Mouse (Mus musculus) naive thymus-derived CD4-positive, alpha-beta T cell, adult 5 months (primary cell): ENCODE measurements around the gene Ppme1. TPM values are rescaled to one million over a fixed set of nuclear protein-coding genes. Genes with fewer than 3 reads are reported as not detected.

Source experiments
- polyA plus RNA-seq: library from polyadenylated mRNA; unstranded; fragments of 100-300 nt; shearing (Covaris generic); gene quantifications from one replicate; pipeline ENCODE4 v1.2.1, GENCODE M21; 2017

Ppme1 gene
- 37.8 TPM for polyA plus RNA-seq

DNA sequence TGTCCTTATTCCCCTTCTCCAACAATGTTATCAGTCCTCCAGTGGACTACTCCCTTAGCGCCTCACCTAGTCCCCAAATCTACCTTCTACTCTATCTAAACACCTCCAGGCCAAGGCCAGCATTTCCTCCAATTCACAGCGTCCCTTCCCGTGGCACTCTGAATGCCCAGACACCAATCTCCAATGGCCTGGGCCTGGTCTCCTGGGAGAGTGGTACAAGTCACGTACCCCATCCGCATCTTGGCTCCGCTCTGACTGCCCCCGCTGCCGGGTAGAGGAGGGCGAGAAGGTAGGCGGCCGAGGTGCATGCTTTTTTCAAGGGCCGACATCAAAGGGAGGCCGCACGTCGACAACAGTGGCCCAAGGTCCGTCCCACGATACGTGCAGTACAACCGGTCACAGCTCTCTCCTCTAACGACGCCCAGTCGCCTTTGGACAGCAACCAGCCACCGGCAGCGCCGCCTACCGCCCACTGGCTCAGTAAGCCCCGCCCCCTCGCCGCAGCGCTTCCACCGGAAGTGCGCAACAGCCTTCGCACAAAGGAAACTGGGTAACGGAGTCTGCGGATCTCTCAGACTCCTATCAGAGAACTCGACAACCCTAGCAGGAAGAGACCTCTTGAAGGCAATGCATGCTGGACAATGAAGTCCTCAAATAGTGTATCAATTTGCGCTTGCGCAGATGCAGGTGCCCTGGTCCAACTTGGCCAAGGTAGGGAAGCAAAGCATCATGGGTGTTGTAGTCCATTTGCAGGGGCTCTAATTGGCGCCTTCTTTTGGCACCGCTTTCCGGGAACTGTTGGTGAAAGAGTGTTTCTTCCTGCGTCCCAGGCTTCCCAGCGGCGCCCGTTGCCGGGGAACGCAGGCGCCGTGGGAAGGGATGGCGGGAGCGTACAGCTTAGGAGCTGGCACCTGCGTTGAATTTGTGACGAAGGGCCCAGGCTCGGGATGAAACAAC lies at the start of gene Ppme1, which contains the start of gene C2cd3:
TSS of gene Ppme1 (minus strand) at position 813 of the 957 bp plus-strand sequence.
TSS of gene C2cd3 (plus strand) at position 739 of the 957 bp plus-strand sequence.

GRCm38 (mm10) chr7:100285383-100285782 lies 86.7 kb downstream of the Ppme1 start, which contains the start of gene P4ha3:
Gene P4ha3 (plus strand): TSS chr7:100285520.

Other genes with a start within 250 kb of the Ppme1 start
- gene Lipt2, start 213.0 kb downstream of the Ppme1 start, polyA plus RNA-seq = 2.2 TPM
- gene Kcne3, start 195.8 kb downstream of the Ppme1 start, polyA plus RNA-seq = not detected
- gene Pgm2l1, start 144.9 kb downstream of the Ppme1 start, polyA plus RNA-seq = 13.7 TPM
- not detected for gene P4ha3, start 86.8 kb downstream of the Ppme1 start, polyA plus RNA-seq
- gene C2cd3, start 74 bp downstream of the Ppme1 start, polyA plus RNA-seq = 47.6 TPM
- not detected for gene Ucp3, start 100.7 kb upstream of the Ppme1 start, polyA plus RNA-seq
- 678 TPM for gene Ucp2, start 121.0 kb upstream of the Ppme1 start, polyA plus RNA-seq
- 2.4 TPM for gene Dnajb13, start 142.7 kb upstream of the Ppme1 start, polyA plus RNA-seq
- gene Coa4, start 164.8 kb upstream of the Ppme1 start, polyA plus RNA-seq = 3.1 TPM
- 77.5 TPM for gene Rab6a, start 235.1 kb upstream of the Ppme1 start, polyA plus RNA-seq
- 37.4 TPM for gene Mrpl48, start 236.0 kb upstream of the Ppme1 start, polyA plus RNA-seq